Mouse (Mus musculus): Measurements from ENCODE around the gene Osbpl5. TPM values are rescaled to one million over a fixed set of nuclear protein-coding genes. Genes with fewer than 3 reads are reported as not detected.
"Not testable (repeated sequence)": the region's sequence is repeated elsewhere in the genome, so short reads cannot be mapped to it uniquely, and the experiment has no call there.

Osbpl5 gene
- total RNA-seq, 1 experiment, result 13.6 TPM

GRCm38 (mm10) chr7:143685359-143686067 is 71.3 kb downstream of the Osbpl5 start, which contains the start of gene Tnfrsf23:
TSS of gene Tnfrsf23 (minus strand) at chr7:143685872.
- no peak within 1 kb of the TSS for H3K27ac ChIP-seq (ENCODE audit: insufficient read depth, low read depth, low read length, poor library complexity, severe bottlenecking)
- no peak within 1 kb of the TSS for H3K9ac ChIP-seq (ENCODE audit: insufficient read depth, low read depth, low read length, poor library complexity, severe bottlenecking)
- in situ Hi-C loops (cut with MboI; ENCODE audit: low sequenced_read_pairs in 2 of 2, unreplicated experiment in 2 of 2), result no loop called here
- peak; percentile 66 for DNase-seq (ENCODE audit: low read depth, low spot score)
- no peaks in the 10 kb centered on the region for H3K4me1 ChIP-seq (ENCODE audit: control insufficient read depth in 2 of 2, insufficient read depth in 2 of 2, low read length in 2 of 2, poor library complexity in 1 of 2)
- TF ChIP-seq MAFK (IDR thresholded peaks at IDR 0.05; ENCODE audit: insufficient read depth, low read depth, low read length), result no peak
- no peak for TF ChIP-seq CHD2 (IDR thresholded peaks at IDR 0.05; ENCODE audit: low read depth, low read length)
- no peak for TF ChIP-seq ZC3H11A (IDR thresholded peaks at IDR 0.05; ENCODE audit: borderline replicate concordance, low read depth, low read length)
- TF ChIP-seq HCFC1 (IDR thresholded peaks at IDR 0.05; ENCODE audit: borderline replicate concordance, insufficient read depth, low read length), result no peak
- no peak for TF ChIP-seq ZNF384 (IDR thresholded peaks at IDR 0.05; ENCODE audit: low read depth, low read length)
- no peaks in the 10 kb centered on the region for H3K9me3 ChIP-seq (ENCODE audit: control insufficient read depth, insufficient read depth, low read depth, low read length)
- peak within 1 kb of the TSS; percentile 37 to 69 for H3K4me3 ChIP-seq (ENCODE audit: insufficient read depth in 1 of 2, low read depth in 1 of 2, low read length in 2 of 2, poor library complexity in 1 of 2, severe bottlenecking in 1 of 2)
- no peaks in the 10 kb centered on the region for H3K36me3 ChIP-seq (ENCODE audit: control insufficient read depth, insufficient read depth, low read length, poor library complexity, severe bottlenecking)

DNA sequence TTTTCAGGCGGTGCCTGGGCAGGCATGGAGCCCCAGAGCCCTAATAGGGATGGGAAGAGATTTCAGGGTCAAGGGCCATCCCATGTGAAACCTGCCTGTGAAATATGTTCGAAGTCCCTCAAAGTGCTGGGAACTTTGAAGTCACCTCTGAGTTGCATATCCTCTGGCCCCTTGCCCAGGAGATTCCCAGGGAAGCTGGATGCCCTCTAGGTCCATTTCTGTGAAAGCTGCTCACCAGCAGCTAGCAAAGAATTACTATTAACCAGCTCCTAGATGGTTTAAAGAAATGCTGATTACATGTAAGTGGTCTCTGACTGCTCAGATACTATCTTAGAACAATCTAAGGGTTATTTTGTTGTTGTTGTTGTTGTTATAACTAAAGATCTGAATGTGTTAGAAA is 72.2 kb downstream of the Osbpl5 start:
- in situ Hi-C loops (cut with MboI; ENCODE audit: low sequenced_read_pairs in 2 of 2, unreplicated experiment in 2 of 2); H3K4me1 ChIP-seq (ENCODE audit: control insufficient read depth in 2 of 2, insufficient read depth in 2 of 2, low read length in 2 of 2, poor library complexity in 1 of 2): not testable (repeated sequence)

DNA sequence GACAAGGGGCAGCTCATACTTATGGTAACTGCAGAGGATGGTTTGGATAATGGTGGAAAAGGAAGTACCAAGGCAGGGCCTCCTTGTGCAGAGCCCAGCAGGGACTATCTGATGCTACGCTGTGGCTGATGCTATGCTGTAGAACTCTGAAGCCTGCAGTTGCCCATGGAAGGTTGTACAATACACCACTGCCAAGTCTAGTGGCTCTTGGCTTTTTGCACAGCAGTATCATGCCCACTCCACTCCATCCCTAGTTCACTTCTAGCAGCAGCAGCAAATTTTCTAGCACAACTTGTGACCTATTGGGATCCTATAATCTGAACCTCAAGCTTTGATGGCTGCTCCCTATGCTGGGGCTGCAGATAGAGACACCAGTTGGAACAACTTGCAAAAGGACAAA is 75.2 kb downstream of the Osbpl5 start:
- Histone ChIP-seq H3K4me1 (ENCODE audit: control insufficient read depth in 2 of 2, insufficient read depth in 2 of 2, low read length in 2 of 2, poor library complexity in 1 of 2) (no peaks in the 10 kb centered on the region), H3K27ac (ENCODE audit: insufficient read depth, low read depth, low read length, poor library complexity, severe bottlenecking) (no peak overlapping the region), H3K4me3 (ENCODE audit: insufficient read depth in 1 of 2, low read depth in 1 of 2, low read length in 2 of 2, poor library complexity in 1 of 2, severe bottlenecking in 1 of 2) (no peak overlapping the region), H3K9me3 (ENCODE audit: control insufficient read depth, insufficient read depth, low read depth, low read length) (no peaks in the 10 kb centered on the region), H3K36me3 (ENCODE audit: control insufficient read depth, insufficient read depth, low read length, poor library complexity, severe bottlenecking) (no peaks in the 10 kb centered on the region), H3K9ac (ENCODE audit: insufficient read depth, low read depth, low read length, poor library complexity, severe bottlenecking) (no peak overlapping the region)
- TF ChIP-seq ZC3H11A (IDR thresholded peaks at IDR 0.05; ENCODE audit: borderline replicate concordance, low read depth, low read length) (no peak), ZNF384 (IDR thresholded peaks at IDR 0.05; ENCODE audit: low read depth, low read length) (no peak), CHD2 (IDR thresholded peaks at IDR 0.05; ENCODE audit: low read depth, low read length) (no peak), HCFC1 (IDR thresholded peaks at IDR 0.05; ENCODE audit: borderline replicate concordance, insufficient read depth, low read length) (no peak), MAFK (IDR thresholded peaks at IDR 0.05; ENCODE audit: insufficient read depth, low read depth, low read length) (no peak)
- in situ Hi-C loops (cut with MboI; ENCODE audit: low sequenced_read_pairs in 2 of 2, unreplicated experiment in 2 of 2), result no loop called here
- DNase-seq (ENCODE audit: low read depth, low spot score), result no peak

More for the DNA sequence above, 72.2 kb downstream of the Osbpl5 start:
- H3K4me3 ChIP-seq (ENCODE audit: insufficient read depth in 1 of 2, low read depth in 1 of 2, low read length in 2 of 2, poor library complexity in 1 of 2, severe bottlenecking in 1 of 2); H3K9me3 ChIP-seq (ENCODE audit: control insufficient read depth, insufficient read depth, low read depth, low read length); DNase-seq (ENCODE audit: low read depth, low spot score); H3K9ac ChIP-seq (ENCODE audit: insufficient read depth, low read depth, low read length, poor library complexity, severe bottlenecking); H3K36me3 ChIP-seq (ENCODE audit: control insufficient read depth, insufficient read depth, low read length, poor library complexity, severe bottlenecking); H3K27ac ChIP-seq (ENCODE audit: insufficient read depth, low read depth, low read length, poor library complexity, severe bottlenecking): not testable (repeated sequence)

- H3K9ac ChIP-seq (ENCODE audit: insufficient read depth, low read depth, low read length, poor library complexity, severe bottlenecking); in situ Hi-C loops (cut with MboI; ENCODE audit: low sequenced_read_pairs in 2 of 2, unreplicated experiment in 2 of 2); H3K27ac ChIP-seq (ENCODE audit: insufficient read depth, low read depth, low read length, poor library complexity, severe bottlenecking); H3K4me1 ChIP-seq (ENCODE audit: control insufficient read depth in 2 of 2, insufficient read depth in 2 of 2, low read length in 2 of 2, poor library complexity in 1 of 2); H3K36me3 ChIP-seq (ENCODE audit: control insufficient read depth, insufficient read depth, low read length, poor library complexity, severe bottlenecking); DNase-seq (ENCODE audit: low read depth, low spot score); H3K4me3 ChIP-seq (ENCODE audit: insufficient read depth in 1 of 2, low read depth in 1 of 2, low read length in 2 of 2, poor library complexity in 1 of 2, severe bottlenecking in 1 of 2); H3K9me3 ChIP-seq (ENCODE audit: control insufficient read depth, insufficient read depth, low read depth, low read length): not testable (repeated sequence)
Observed at GRCm38 (mm10) chr7:143680836-143681235, 75.9 kb downstream of the Osbpl5 start.

GRCm38 (mm10) chr7:143679650-143680049 is 77.1 kb downstream of the Osbpl5 start:
- H3K9me3 ChIP-seq (ENCODE audit: control insufficient read depth, insufficient read depth, low read depth, low read length); H3K9ac ChIP-seq (ENCODE audit: insufficient read depth, low read depth, low read length, poor library complexity, severe bottlenecking); H3K27ac ChIP-seq (ENCODE audit: insufficient read depth, low read depth, low read length, poor library complexity, severe bottlenecking); H3K4me3 ChIP-seq (ENCODE audit: insufficient read depth in 1 of 2, low read depth in 1 of 2, low read length in 2 of 2, poor library complexity in 1 of 2, severe bottlenecking in 1 of 2); in situ Hi-C loops (cut with MboI; ENCODE audit: low sequenced_read_pairs in 2 of 2, unreplicated experiment in 2 of 2); H3K36me3 ChIP-seq (ENCODE audit: control insufficient read depth, insufficient read depth, low read length, poor library complexity, severe bottlenecking); H3K4me1 ChIP-seq (ENCODE audit: control insufficient read depth in 2 of 2, insufficient read depth in 2 of 2, low read length in 2 of 2, poor library complexity in 1 of 2); DNase-seq (ENCODE audit: low read depth, low spot score): not testable (repeated sequence)

Data from ES-E14 (cell line).